9 mouse cellular contexts compared by ENCODE assay signal in genomic region chr2:151037876-151038552, GRCm38 (mm10). TPM values are rescaled to one million over a fixed set of nuclear protein-coding genes. Genes with fewer than 3 reads are reported as not detected.
DNase-seq lines count a peak whose midpoint lies in the region; ATAC-seq and TF ChIP-seq lines count a peak whose summit lies in the region.
"Had no signal": no experiment of that assay in that cellular context is flagged by ENCODE, and none has a peak within 500 bp of the region (broad histone marks: within the 10 kb centered on the region; RNA-seq: fewer than 3 reads in every experiment).

No protein-coding gene starts in this region.

- TF ChIP-seq EP300 in liver, postnatal 0 days (IDR thresholded peaks at IDR 0.05; ENCODE audit: low read depth), result peak; percentile 94

- peak overlapping the region; percentile 77 for H3K4me2 ChIP-seq in heart, embryonic 15.5 days
- peak overlapping the region; percentile 76 for H3K4me2 ChIP-seq in liver, postnatal 0 days (ENCODE audit: low read depth, low read length)

- no peaks in the 10 kb centered on the region for H3K36me3 ChIP-seq in heart, embryonic 15.5 days
- peaks cover 4% of the 10 kb centered on the region; the same call in 1 of the 2 replicates for H3K36me3 ChIP-seq in liver, postnatal 0 days (replicated peaks; ENCODE audit: insufficient read depth, low read length)
- H3K36me3 ChIP-seq in spleen, adult 2 months (ENCODE audit: control insufficient read depth, insufficient read depth, low read length), result no peaks in the 10 kb centered on the region

- no peak for ATAC-seq in heart, embryonic 15.5 days (replicated peaks; ENCODE audit: insufficient number of reproducible peaks, insufficient read depth, low FRiP score, low read depth)
- ATAC-seq in liver, postnatal 0 days, result peak; percentile 71

- no peaks in the 10 kb centered on the region for H3K9me3 ChIP-seq in heart, embryonic 15.5 days (replicated peaks)
- no peaks in the 10 kb centered on the region for H3K9me3 ChIP-seq in liver, postnatal 0 days (ENCODE audit: low read length)

- TF ChIP-seq CTCF in liver, postnatal 0 days (IDR thresholded peaks at IDR 0.05; ENCODE audit: low read depth), result no peak
- no peak for TF ChIP-seq CTCF in spleen, adult 2 months (IDR thresholded peaks at IDR 0.05; ENCODE audit: extremely low read depth, insufficient read depth, insufficient read length, insufficient replicate concordance)

- H3K4me1 ChIP-seq in heart, embryonic 15.5 days (replicated peaks), result peaks cover 8% of the 10 kb centered on the region
- H3K4me1 ChIP-seq in liver, postnatal 0 days (ENCODE audit: insufficient read depth), result peaks cover 30% of the 10 kb centered on the region
- H3K4me1 ChIP-seq in spleen, adult 2 months (ENCODE audit: control insufficient read depth, insufficient read depth, insufficient read length), result no peaks in the 10 kb centered on the region

- peak overlapping the region; percentile 87 for H3K9ac ChIP-seq in heart, embryonic 15.5 days
- peak overlapping the region; percentile 96 for H3K9ac ChIP-seq in liver, postnatal 0 days (replicated peaks)

- TF ChIP-seq POLR2A in spleen, adult 2 months (IDR thresholded peaks at IDR 0.05; ENCODE audit: low read depth, low read length), result no peak

- H3K27ac ChIP-seq in heart, embryonic 15.5 days, result no peak overlapping the region
- H3K27ac ChIP-seq in liver, postnatal 0 days (ENCODE audit: low read depth), result peak overlapping the region; percentile 90
- H3K27ac ChIP-seq in spleen, adult 2 months (ENCODE audit: insufficient read depth, low read length), result no peak overlapping the region

- peak; percentile 13 for DNase-seq in embryo, embryonic 10.5 days (ENCODE audit: low spot score)
- DNase-seq in embryo, embryonic 10 days (ENCODE audit: low spot score), result no peak
- peak; percentile 16 for DNase-seq in 3134 (ENCODE audit: extremely low read depth, insufficient read length, low spot score)
- peak; percentile 74 for DNase-seq in c-Kit-negative CD71-positive TER-119-positive erythroid progenitor cells, embryonic 14.5 days (ENCODE audit: low read depth, low spot score)
- peak; percentile 59 for DNase-seq in liver, postnatal 0 days
- no peak for DNase-seq in spleen, adult 2 months (ENCODE audit: low read depth in 1 of 2, low spot score in 2 of 2)
- DNase-seq in gastrocnemius, adult 8-10 months (ENCODE audit: low spot score in 2 of 2), result no peak

- peak overlapping the region; percentile 74 for H3K4me3 ChIP-seq in heart, embryonic 15.5 days
- peak overlapping the region; percentile 90 for H3K4me3 ChIP-seq in liver, postnatal 0 days (ENCODE audit: low read depth, low read length)
- peak overlapping the region; percentile 82 for H3K4me3 ChIP-seq in spleen, adult 2 months (ENCODE audit: extremely low read depth, insufficient read depth, insufficient read length)

- 42% methylated on average over 18 of the region's 18 CpGs for WGBS in heart, embryonic 15.5 days
- WGBS in liver, postnatal 0 days (ENCODE audit: insufficient replicate concordance), result 35% methylated on average over 18 of the region's 18 CpGs
- 35% methylated on average over 18 of the region's 18 CpGs for WGBS in spleen, adult 2 months

- no peaks in the 10 kb centered on the region for H3K27me3 ChIP-seq in heart, embryonic 15.5 days
- no peaks in the 10 kb centered on the region for H3K27me3 ChIP-seq in liver, postnatal 0 days (ENCODE audit: insufficient read depth, low read length)
- H3K27me3 ChIP-seq in spleen, adult 2 months (ENCODE audit: control insufficient read depth, insufficient read depth, low read length), result no peaks in the 10 kb centered on the region
- H3K27me3 ChIP-seq: Patski had no signal

RNA-seq across cellular contexts. Expression of gene Ninl, which starts 1.2 kb away (rescaled TPM):
- 2.8 and 5.4 TPM in 2 replicates for polyA plus RNA-seq in heart, embryonic 15.5 days (2015; fragmentation: Nextera tagmentation; extraction: Ambion mirVana)
- polyA plus RNA-seq in liver, postnatal 0 days (2015; fragmentation: Nextera tagmentation; extraction: Ambion mirVana), result 2.3 and 4.0 TPM in 2 replicates
- polyA plus RNA-seq in spleen, adult 2 months (2012; rRNA removed), result 1.8 and 2.1 TPM in 2 replicates
- under 1 TPM in 2 of 4 experiments, not detected in 2; 0.22 to 0.65 TPM for total RNA-seq in gastrocnemius, adult 8-10 months (2022)

RNA-seq across cellular contexts. Expression of gene Nanp, which starts 1.2 kb away (rescaled TPM):
- 19.5 and 22.5 TPM in 2 replicates for polyA plus RNA-seq in heart, embryonic 15.5 days (2015; fragmentation: Nextera tagmentation; extraction: Ambion mirVana)
- 49.2 and 54.7 TPM in 2 replicates for polyA plus RNA-seq in liver, postnatal 0 days (2015; fragmentation: Nextera tagmentation; extraction: Ambion mirVana)
- 1.5 and 1.6 TPM in 2 replicates for polyA plus RNA-seq in spleen, adult 2 months (2012; rRNA removed)
- 1 to 10 TPM; 2.6 to 3.8 (median 3.2) TPM for total RNA-seq in gastrocnemius, adult 8-10 months (2022)

RNA-seq across cellular contexts. Expression of gene Gm14151, which starts 54.1 kb away (rescaled TPM):
- not detected in 2 replicates for polyA plus RNA-seq in heart, embryonic 15.5 days (2015; fragmentation: Nextera tagmentation; extraction: Ambion mirVana)
- polyA plus RNA-seq in liver, postnatal 0 days (2015; fragmentation: Nextera tagmentation; extraction: Ambion mirVana), result not detected in 2 replicates
- polyA plus RNA-seq in spleen, adult 2 months (2012; rRNA removed), result not detected in 2 replicates
- not detected for total RNA-seq in gastrocnemius, adult 8-10 months (2022)
- polyA plus RNA-seq: Patski had no signal

Comparison
In these comparisons a context has a peak if more than half of its experiments do, and no peak if none do; other contexts are left out.
1. DNase-seq: peak in embryo, embryonic 10.5 days (single experiment), 3134 (single experiment), c-Kit-negative CD71-positive TER-119-positive erythroid progenitor cells, embryonic 14.5 days (single experiment) and liver, postnatal 0 days (single experiment); none in embryo, embryonic 10 days (single experiment), spleen, adult 2 months (0 of 2) and gastrocnemius, adult 8-10 months (0 of 2).
2. Peak in every context shown above with its lines, with median percentiles within 50 percentile points of each other: H3K4me3 ChIP-seq.